Mouse (Mus musculus) limb, embryonic 11.5 days (tissue): ENCODE measurements around the gene Fgfr2. TPM values are rescaled to one million over a fixed set of nuclear protein-coding genes. Genes with fewer than 3 reads are reported as not detected.

Experiments
- ATAC-seq: fragments of 200-750 bp; cut with Nextera tagmentation; 2 replicates; pipeline ENCODE4 v1.8.0; 2017; ENCODE audit warnings: low read depth; ENCODE audit not compliant: insufficient number of reproducible peaks, low FRiP score, low TSS enrichment
- DNase-seq: peaks from one replicate; pipeline ENCODE4 v3.0.0-alpha.2; 2015; ENCODE audit warnings: low spot score
- H3K27ac ChIP-seq: fragments of 300-500 bp; sonication (generic); replicated peaks from 2 replicates; pipeline ENCODE4 v1.5.1; 2014; ENCODE audit warnings: low read depth, mild to moderate bottlenecking, low read length
- H3K27me3 ChIP-seq: fragments of 300-500 bp; sonication (generic); 2 replicates; pipeline ENCODE4 v1.6.1; 2014; ENCODE audit warnings: mild to moderate bottlenecking, low read length, mixed read lengths; ENCODE audit not compliant: control insufficient read depth, insufficient read depth
- H3K36me3 ChIP-seq: fragments of 300-500 bp; sonication (generic); 2 replicates; pipeline ENCODE4 v1.6.1; 2014; ENCODE audit warnings: mild to moderate bottlenecking, low read length, moderate library complexity, mixed read lengths; ENCODE audit not compliant: control insufficient read depth, insufficient read depth
- H3K4me1 ChIP-seq: fragments of 300-500 bp; sonication (generic); 2 replicates; pipeline ENCODE4 v1.6.1; 2014; ENCODE audit warnings: low read length, mixed read lengths; ENCODE audit not compliant: control insufficient read depth, insufficient read depth
- H3K4me2 ChIP-seq: fragments of 300-500 bp; sonication (generic); 2 replicates; pipeline ENCODE4 v1.6.1; 2014; ENCODE audit warnings: low read depth, mild to moderate bottlenecking, moderate library complexity; ENCODE audit not compliant: severe bottlenecking
- H3K4me3 ChIP-seq: fragments of 300-500 bp; sonication (generic); 2 replicates; pipeline ENCODE4 v1.5.1; 2014; ENCODE audit warnings: low read depth, low read length
- H3K9ac ChIP-seq: fragments of 300-500 bp; sonication (generic); 2 replicates; pipeline ENCODE4 v1.6.1; 2014; ENCODE audit warnings: mild to moderate bottlenecking, low read length
- H3K9me3 ChIP-seq: fragments of 300-500 bp; sonication (generic); 2 replicates; pipeline ENCODE4 v1.6.1; 2016; ENCODE audit warnings: low read length; ENCODE audit not compliant: control insufficient read depth
- WGBS: fragments of 180-500 bp; shearing (Covaris S2); extraction: QIAGEN DNeasy Blood & Tissue Kit; methylation state at CpG from one replicate; pipeline ENCODE4 v1.1.7; 2014; 5-methylcytosine and 5-hydroxymethylcytosine counted together
- polyA plus RNA-seq: library from polyadenylated mRNA; unstranded; fragments of >200 nt; fragmentation: Nextera tagmentation; extraction: Ambion mirVana; gene quantifications from 2 replicates; pipeline ENCODE4 v1.2.1, GENCODE M21; 2014

Gene Fgfr2
- polyA plus RNA-seq, 1 experiment from 2014 or later, result 60.1 TPM

- no peak for ATAC-seq
- no peak overlapping the region for H3K27ac ChIP-seq
- H3K4me1 ChIP-seq, result no peaks in the 10 kb centered on the region
Observed at GRCm38 (mm10) chr7:132426069-132426468, 697.1 kb downstream of the Fgfr2 start.

GRCm38 (mm10) chr7:132425364-132425999 is 697.7 kb downstream of the Fgfr2 start:
- Histone ChIP-seq H3K4me1 (no peaks in the 10 kb centered on the region), H3K36me3 (no peaks in the 10 kb centered on the region), H3K9ac (no peak overlapping the region), H3K4me3 (no peak overlapping the region), H3K9me3 (no peaks in the 10 kb centered on the region), H3K27me3 (no peaks in the 10 kb centered on the region), H3K27ac (no peak overlapping the region), H3K4me2 (no peak overlapping the region)
- DNase-seq, result no peak
- WGBS, result 64% methylated on average over 11 of the region's 11 CpGs
- no peak for ATAC-seq

More at GRCm38 (mm10) chr7:132426069-132426468, 697.1 kb downstream of the Fgfr2 start:
- DNase-seq, result no peak
- H3K4me2 ChIP-seq, result no peak overlapping the region
- no peaks in the 10 kb centered on the region for H3K36me3 ChIP-seq
- WGBS, result 76% methylated on average over 5 of the region's 5 CpGs
- no peak overlapping the region for H3K4me3 ChIP-seq
- no peak overlapping the region for H3K9ac ChIP-seq
- no peaks in the 10 kb centered on the region for H3K9me3 ChIP-seq
- no peaks in the 10 kb centered on the region for H3K27me3 ChIP-seq

- no peak overlapping the region for H3K9ac ChIP-seq
- no peak overlapping the region for H3K4me2 ChIP-seq
- H3K27ac ChIP-seq, result no peak overlapping the region
- WGBS, result 84% methylated on average over 5 of the region's 5 CpGs
- H3K9me3 ChIP-seq, result no peaks in the 10 kb centered on the region
- no peaks in the 10 kb centered on the region for H3K36me3 ChIP-seq
- no peaks in the 10 kb centered on the region for H3K4me1 ChIP-seq
- H3K4me3 ChIP-seq, result no peak overlapping the region
- H3K27me3 ChIP-seq, result no peaks in the 10 kb centered on the region
- no peak for ATAC-seq
- no peak for DNase-seq
Observed at GRCm38 (mm10) chr7:132423570-132423969, 699.6 kb downstream of the Fgfr2 start.

GRCm38 (mm10) chr7:132419378-132420255 is 703.5 kb downstream of the Fgfr2 start:
- H3K4me1 ChIP-seq, result peaks cover 11% of the 10 kb centered on the region; the same call in 1 of the 2 replicates
- H3K27ac ChIP-seq, result no peak overlapping the region
- no peaks in the 10 kb centered on the region for H3K36me3 ChIP-seq
- 91% methylated on average over 10 of the region's 10 CpGs for WGBS
- DNase-seq, result no peak
- no peak overlapping the region for H3K4me2 ChIP-seq
- ATAC-seq, result no peak
- H3K4me3 ChIP-seq, result no peak overlapping the region
- no peaks in the 10 kb centered on the region for H3K9me3 ChIP-seq
- H3K27me3 ChIP-seq, result no peaks in the 10 kb centered on the region
- no peak overlapping the region for H3K9ac ChIP-seq

- H3K9me3 ChIP-seq, result no peaks in the 10 kb centered on the region
- H3K36me3 ChIP-seq, result no peaks in the 10 kb centered on the region
- no peaks in the 10 kb centered on the region for H3K27me3 ChIP-seq
- DNase-seq, result peak; percentile 35
- no peak overlapping the region for H3K4me3 ChIP-seq
- 27% methylated on average over 9 of the region's 9 CpGs for WGBS
- peak; percentile 44; the same call in 1 of the 2 replicates for ATAC-seq
- H3K9ac ChIP-seq, result no peak overlapping the region
- no peak overlapping the region; the same call in 1 of the 2 replicates for H3K27ac ChIP-seq
- peaks cover 11% of the 10 kb centered on the region; the same call in 1 of the 2 replicates for H3K4me1 ChIP-seq
- H3K4me2 ChIP-seq, result no peak overlapping the region
Observed at GRCm38 (mm10) chr7:132416866-132417265, 706.3 kb downstream of the Fgfr2 start.

- DNase-seq (no peak), ATAC-seq (no peak)
- Histone ChIP-seq H3K27me3 (no peaks in the 10 kb centered on the region), H3K4me1 (peaks cover 11% of the 10 kb centered on the region; the same call in 1 of the 2 replicates), H3K9me3 (no peaks in the 10 kb centered on the region), H3K4me3 (no peak overlapping the region), H3K9ac (no peak overlapping the region), H3K36me3 (no peaks in the 10 kb centered on the region), H3K4me2 (no peak overlapping the region), H3K27ac (no peak overlapping the region)
Observed at GRCm38 (mm10) chr7:132415866-132416265, 707.3 kb downstream of the Fgfr2 start.

GRCm38 (mm10) chr7:132412520-132412919 is 710.6 kb downstream of the Fgfr2 start:
- no peak for ATAC-seq
- Histone ChIP-seq H3K4me2 (no peak overlapping the region), H3K4me1 (peaks cover 11% of the 10 kb centered on the region; the same call in 1 of the 2 replicates), H3K4me3 (no peak overlapping the region), H3K9ac (no peak overlapping the region), H3K36me3 (no peaks in the 10 kb centered on the region), H3K27ac (no peak overlapping the region), H3K27me3 (no peaks in the 10 kb centered on the region), H3K9me3 (no peaks in the 10 kb centered on the region)
- 76% methylated on average over 2 of the region's 2 CpGs for WGBS
- no peak for DNase-seq

GRCm38 (mm10) chr7:132411708-132412107 is 711.4 kb downstream of the Fgfr2 start:
- Histone ChIP-seq H3K27ac (no peak overlapping the region), H3K9ac (no peak overlapping the region), H3K9me3 (no peaks in the 10 kb centered on the region), H3K27me3 (no peaks in the 10 kb centered on the region), H3K36me3 (no peaks in the 10 kb centered on the region), H3K4me2 (no peak overlapping the region), H3K4me3 (no peak overlapping the region), H3K4me1 (peaks cover 7% of the 10 kb centered on the region; the same call in 1 of the 2 replicates)
- ATAC-seq (no peak), DNase-seq (no peak)
- WGBS, result 88% methylated on average over 2 of the region's 2 CpGs
